Mouse (Mus musculus) monocyte, adult 5-6 weeks (primary cell): ENCODE results near the gene Olfr493. TPM values are rescaled to one million over a fixed set of nuclear protein-coding genes. Genes with fewer than 3 reads are reported as not detected.

Source experiments
- ATAC-seq: fragments of 153-309, 156-312 bp; replicated peaks from 2 replicates; pipeline ENCODE4 v1.8.0; 2017; ENCODE audit warnings: mild to moderate bottlenecking; ENCODE audit not compliant: low TSS enrichment, insufficient number of reproducible peaks, severe bottlenecking, poor library complexity, low FRiP score
- total RNA-seq: library from RNA; stranded (forward); fragments of 200-1000, 200-491, 200-594 nt; gene quantifications from 3 replicates; pipeline ENCODE4 v1.2.3, GENCODE M21; 2017

Gene Olfr493
- total RNA-seq, result not detected in 3 replicates

GRCm38 (mm10) chr7:108346879-108347278 is at the start of gene Olfr493:
Gene Olfr493 (minus strand): TSS chr7:108346979.
- ATAC-seq, result no peak

DNA sequence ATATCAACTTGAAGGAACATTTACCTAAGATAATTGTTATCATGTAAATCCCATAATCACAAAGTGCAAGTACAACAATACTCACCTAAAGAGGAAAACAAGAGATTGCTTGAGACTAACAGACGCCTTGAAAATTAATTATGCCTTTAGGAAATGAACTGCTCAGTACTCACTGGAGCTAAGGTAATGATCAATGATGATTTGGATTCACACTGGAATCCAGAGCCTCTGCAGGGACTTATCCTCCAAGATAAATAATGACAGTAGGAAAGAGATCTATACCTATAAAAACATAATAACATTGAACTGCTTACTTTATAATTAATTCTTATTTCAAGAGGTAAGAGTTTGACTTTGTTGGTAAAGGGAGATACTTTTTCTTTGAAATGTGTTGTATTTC is 46.1 kb upstream of the Olfr493 start, which contains the start of gene Olfr495:
Gene Olfr495 (plus strand): TSS at position 301 of the 400 bp plus-strand sequence.
- ATAC-seq, result no peak

DNA sequence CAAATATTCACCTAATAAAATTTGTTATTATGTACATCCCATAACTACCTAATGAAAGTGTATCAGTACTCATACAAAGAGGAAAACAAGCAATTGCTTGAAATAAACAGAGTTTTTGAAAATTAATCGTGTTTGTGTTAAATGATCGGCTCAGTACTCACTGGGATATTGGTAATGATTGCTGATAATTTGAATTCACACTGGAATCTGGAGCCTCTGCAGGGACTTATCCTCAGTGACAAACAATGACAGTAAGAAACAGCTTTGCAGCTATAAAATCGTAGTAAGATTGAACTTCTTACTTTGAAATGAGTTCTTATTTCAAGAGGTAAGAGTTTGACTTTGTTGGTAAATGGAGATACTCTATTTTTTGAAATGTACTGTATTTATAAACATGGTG is 18.3 kb upstream of the Olfr493 start, which contains the start of gene Olfr494:
Gene Olfr494 (plus strand): TSS at position 301 of the 400 bp plus-strand sequence.
- ATAC-seq, result no peak

GRCm38 (mm10) chr7:108323574-108323973 is 23.2 kb downstream of the Olfr493 start, which contains the start of gene Olfr492:
Gene Olfr492 (minus strand): TSS chr7:108323674.
- ATAC-seq, result no peak

GRCm38 (mm10) chr7:108313151-108313550 is 33.6 kb downstream of the Olfr493 start, which contains the start of gene Olfr491:
Gene Olfr491 (plus strand): TSS chr7:108313451.
- ATAC-seq, result no peak

Other genes starting within 250 kb of the Olfr493 start
- gene Olfr482, start 249.4 kb downstream of the Olfr493 start, total RNA-seq, result 0.19 TPM in 1 of 3 replicates, not detected in the others
- not detected in 3 replicates for gene Olfr483, start 246.1 kb downstream of the Olfr493 start, total RNA-seq
- gene Olfr484, start 219.5 kb downstream of the Olfr493 start, total RNA-seq, result not detected in 3 replicates
- not detected in 3 replicates for gene Olfr485, start 187.1 kb downstream of the Olfr493 start, total RNA-seq
- not detected in 3 replicates for gene Olfr486, start 174.2 kb downstream of the Olfr493 start, total RNA-seq
- not detected in 3 replicates for gene Olfr487, start 132.3 kb downstream of the Olfr493 start, total RNA-seq
- gene Olfr488, start 88.6 kb downstream of the Olfr493 start, total RNA-seq, result not detected in 3 replicates
- gene Olfr490, start 58.0 kb downstream of the Olfr493 start, total RNA-seq, result not detected in 3 replicates
- not detected in 3 replicates for gene Olfr491, start 33.5 kb downstream of the Olfr493 start, total RNA-seq
- not detected in 3 replicates for gene Olfr492, start 23.3 kb downstream of the Olfr493 start, total RNA-seq
- gene Olfr494, start 18.4 kb upstream of the Olfr493 start, total RNA-seq, result not detected in 3 replicates
- gene Olfr495, start 46.2 kb upstream of the Olfr493 start, total RNA-seq, result not detected in 3 replicates
- not detected in 3 replicates for gene Olfr497, start 73.4 kb upstream of the Olfr493 start, total RNA-seq
- not detected in 3 replicates for gene Olfr498, start 118.3 kb upstream of the Olfr493 start, total RNA-seq
- not detected in 3 replicates for gene Olfr502, start 178.1 kb upstream of the Olfr493 start, total RNA-seq
- not detected in 3 replicates for gene Olfr503, start 197.5 kb upstream of the Olfr493 start, total RNA-seq
- gene Olfr504, start 218.8 kb upstream of the Olfr493 start, total RNA-seq, result not detected in 3 replicates